Mouse (Mus musculus) hindbrain, embryonic 12.5 days (tissue): ENCODE measurements at regions not wholly inside any gene's neighbourhood (a gene's known extent, or its start where the extent isn't known, plus 50 kb on each side); places are given as distances from the start of the nearest gene placed in this dataset.
"Not testable (repeated sequence)": the region's sequence is repeated elsewhere in the genome, so short reads cannot be mapped to it uniquely, and the experiment has no call there.

ENCODE experiments used
- ATAC-seq: fragments of 200-750 bp; cut with Nextera tagmentation; 2 replicates; pipeline ENCODE4 v1.8.0; 2017; ENCODE audit warnings: moderate TSS enrichment; ENCODE audit not compliant: low FRiP score
- H3K27ac ChIP-seq: fragments of 300-500 bp; sonication (generic); 2 replicates; pipeline ENCODE4 v1.5.1; 2016; ENCODE audit warnings: mild to moderate bottlenecking
- H3K27me3 ChIP-seq: fragments of 300-500 bp; sonication (generic); 2 replicates; pipeline ENCODE4 v1.6.1; 2016; ENCODE audit warnings: mild to moderate bottlenecking
- H3K36me3 ChIP-seq: fragments of 300-500 bp; sonication (generic); 2 replicates; pipeline ENCODE4 v1.6.1; 2016; ENCODE audit warnings: mild to moderate bottlenecking
- H3K4me1 ChIP-seq: fragments of 300-500 bp; sonication (generic); 2 replicates; pipeline ENCODE4 v1.6.1; 2016
- H3K4me2 ChIP-seq: fragments of 300-500 bp; sonication (generic); replicated peaks from 2 replicates; pipeline ENCODE4 v1.6.1; 2016; ENCODE audit warnings: mild to moderate bottlenecking
- H3K4me3 ChIP-seq: fragments of 300-500 bp; sonication (generic); 2 replicates; pipeline ENCODE4 v1.5.1; 2016; ENCODE audit warnings: mild to moderate bottlenecking
- H3K9ac ChIP-seq: fragments of 300-500 bp; sonication (generic); 2 replicates; pipeline ENCODE4 v1.6.1; 2016; ENCODE audit warnings: mild to moderate bottlenecking, moderate library complexity
- H3K9me3 ChIP-seq: fragments of 300-500 bp; sonication (generic); replicated peaks from 2 replicates; pipeline ENCODE4 v1.6.1; 2016; ENCODE audit warnings: mild to moderate bottlenecking
- WGBS: fragments of 180-500 bp; shearing (Covaris S2); methylation state at CpG from one replicate; pipeline ENCODE4 v1.1.7; 2016; 5-methylcytosine and 5-hydroxymethylcytosine counted together

GRCm38 (mm10) chr5:101445792-101446191, 219.0 kb downstream of the Nkx6-1 start:
- Histone ChIP-seq H3K4me3 (no peak overlapping the region), H3K9me3 (no peaks in the 10 kb centered on the region), H3K4me2 (no peak overlapping the region), H3K27me3 (peaks cover 12% of the 10 kb centered on the region; the same call in 1 of the 2 replicates), H3K4me1 (no peaks in the 10 kb centered on the region), H3K36me3 (no peaks in the 10 kb centered on the region), H3K27ac (no peak overlapping the region), H3K9ac (no peak overlapping the region)
- 40% methylated on average over 10 of the region's 10 CpGs for WGBS
- ATAC-seq, result no peak

GRCm38 (mm10) chr5:101441782-101442181, 223.0 kb downstream of the Nkx6-1 start:
- Histone ChIP-seq H3K27me3 (peaks cover 24% of the 10 kb centered on the region), H3K4me2 (no peak overlapping the region), H3K36me3 (no peaks in the 10 kb centered on the region), H3K9ac (no peak overlapping the region), H3K4me3 (no peak overlapping the region), H3K9me3 (no peaks in the 10 kb centered on the region), H3K27ac (no peak overlapping the region), H3K4me1 (no peaks in the 10 kb centered on the region)
- WGBS, result 81% methylated on average over 1 of the region's 1 CpGs
- no peak for ATAC-seq

- ATAC-seq, result no peak
- peaks cover under 1% of the 10 kb centered on the region; the same call in 1 of the 2 replicates for H3K4me1 ChIP-seq
- H3K27me3 ChIP-seq, result peaks cover 36% of the 10 kb centered on the region
- no peaks in the 10 kb centered on the region for H3K9me3 ChIP-seq
- H3K36me3 ChIP-seq, result no peaks in the 10 kb centered on the region
- WGBS, result 74% methylated on average over 14 of the region's 14 CpGs
- no peak overlapping the region for H3K9ac ChIP-seq
- no peak overlapping the region for H3K4me2 ChIP-seq
- H3K4me3 ChIP-seq, result no peak overlapping the region
- no peak overlapping the region for H3K27ac ChIP-seq
These were observed 227.0 kb downstream of the Nkx6-1 start for GRCm38 (mm10) chr5:101437666-101438299.

DNA sequence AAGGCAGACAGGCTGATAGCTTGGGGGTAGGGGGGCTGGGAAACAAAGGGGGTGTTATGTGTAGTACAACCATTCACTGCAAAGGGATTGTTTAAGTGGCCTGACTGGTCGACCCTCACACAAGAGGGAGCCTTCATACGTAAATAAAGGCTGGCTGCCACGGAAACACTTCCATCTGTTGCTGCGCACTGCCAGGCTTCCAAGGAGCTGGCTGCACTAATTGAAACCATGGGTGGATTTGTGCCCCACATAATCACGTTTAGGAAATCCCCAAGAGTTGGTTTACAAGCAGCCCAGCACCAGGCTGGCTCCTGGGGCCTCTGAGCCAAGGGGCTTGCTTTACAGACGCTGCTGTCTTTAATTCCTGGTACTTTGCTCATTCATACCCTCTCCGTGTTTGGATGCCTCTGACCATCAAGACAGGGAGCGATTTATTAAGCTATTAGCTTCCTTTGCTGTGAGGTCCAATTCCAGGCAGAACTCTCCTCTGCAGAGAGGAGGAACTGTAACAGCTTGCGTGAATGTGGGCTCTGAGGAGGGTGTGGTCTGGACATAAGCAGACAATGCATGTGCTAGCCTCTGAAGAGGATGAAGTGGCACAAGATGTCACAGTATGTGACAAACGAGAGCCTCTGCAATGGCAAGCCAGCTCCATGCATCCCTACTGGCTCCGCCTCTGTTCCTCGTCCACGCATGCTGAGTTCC, 238.6 kb downstream of the Nkx6-1 start:
- Histone ChIP-seq H3K36me3 (no peaks in the 10 kb centered on the region), H3K4me1 (peaks cover 21% of the 10 kb centered on the region), H3K9me3 (no peaks in the 10 kb centered on the region), H3K4me3 (no peak overlapping the region), H3K4me2 (peak overlapping the region; percentile 35), H3K27ac (peak overlapping the region; percentile 49), H3K27me3 (peaks cover 47% of the 10 kb centered on the region), H3K9ac (no peak overlapping the region)
- ATAC-seq, result peak; percentile 96
- WGBS, result 14% methylated on average over 13 of the region's 13 CpGs

DNA sequence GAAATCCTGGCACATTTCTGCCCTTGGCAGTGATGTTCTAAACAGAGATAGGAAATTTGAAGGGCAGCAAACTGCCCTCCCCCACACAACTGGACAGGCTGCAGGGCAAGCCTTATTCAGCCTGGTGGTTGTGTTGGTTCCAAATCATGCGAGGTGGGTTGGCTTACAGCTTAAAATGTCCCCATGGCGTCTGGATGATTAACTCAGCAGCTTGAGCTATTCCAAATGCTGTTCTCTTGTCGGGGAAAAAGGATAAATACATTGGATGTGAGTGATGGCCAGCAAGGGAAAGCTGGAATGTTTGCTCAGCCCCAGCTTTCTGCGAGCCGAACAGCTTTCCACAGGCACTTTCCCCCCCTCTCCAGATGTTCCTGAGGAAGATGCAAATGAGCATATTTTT, 280.5 kb downstream of the Nkx6-1 start:
- Histone ChIP-seq H3K36me3 (no peaks in the 10 kb centered on the region), H3K9ac (no peak overlapping the region), H3K4me3 (no peak overlapping the region), H3K9me3 (no peaks in the 10 kb centered on the region), H3K27me3 (peaks cover 3% of the 10 kb centered on the region; the same call in 1 of the 2 replicates), H3K27ac (no peak overlapping the region), H3K4me1 (no peaks in the 10 kb centered on the region), H3K4me2 (no peak overlapping the region)
- no peak for ATAC-seq
- WGBS, result 65% methylated on average over 5 of the region's 5 CpGs

GRCm38 (mm10) chr5:101381361-101381760, 283.4 kb downstream of the Nkx6-1 start:
- Histone ChIP-seq H3K4me1 (no peaks in the 10 kb centered on the region), H3K27me3 (peaks cover 9% of the 10 kb centered on the region; the same call in 1 of the 2 replicates)

GRCm38 (mm10) chr5:101376657-101377056, 288.1 kb downstream of the Nkx6-1 start:
- H3K9me3 ChIP-seq, result no peaks in the 10 kb centered on the region
- H3K36me3 ChIP-seq, result no peaks in the 10 kb centered on the region
- H3K4me2 ChIP-seq, result no peak overlapping the region
- no peak overlapping the region for H3K4me3 ChIP-seq
- H3K4me1 ChIP-seq, result no peaks in the 10 kb centered on the region
- H3K27me3 ChIP-seq, result peaks cover 27% of the 10 kb centered on the region
- ATAC-seq, result no peak
- 93% methylated on average over 6 of the region's 6 CpGs for WGBS
- H3K27ac ChIP-seq, result no peak overlapping the region
- H3K9ac ChIP-seq, result no peak overlapping the region

More at GRCm38 (mm10) chr5:101381361-101381760, 283.4 kb downstream of the Nkx6-1 start:
- Histone ChIP-seq H3K36me3 (no peaks in the 10 kb centered on the region), H3K9ac (no peak overlapping the region), H3K27ac (no peak overlapping the region), H3K4me2 (no peak overlapping the region), H3K4me3 (no peak overlapping the region), H3K9me3 (no peaks in the 10 kb centered on the region)
- no peak for ATAC-seq
- WGBS, result 77% methylated on average over 8 of the region's 8 CpGs

- Histone ChIP-seq H3K27me3 (peaks cover 40% of the 10 kb centered on the region), H3K4me1 (no peaks in the 10 kb centered on the region), H3K36me3 (no peaks in the 10 kb centered on the region), H3K9me3 (no peaks in the 10 kb centered on the region), H3K4me3 (no peak overlapping the region), H3K27ac (no peak overlapping the region), H3K9ac (no peak overlapping the region), H3K4me2 (no peak overlapping the region)
- no peak for ATAC-seq
- 85% methylated on average over 2 of the region's 2 CpGs for WGBS
These were observed 290.7 kb downstream of the Nkx6-1 start for GRCm38 (mm10) chr5:101374129-101374528.

DNA sequence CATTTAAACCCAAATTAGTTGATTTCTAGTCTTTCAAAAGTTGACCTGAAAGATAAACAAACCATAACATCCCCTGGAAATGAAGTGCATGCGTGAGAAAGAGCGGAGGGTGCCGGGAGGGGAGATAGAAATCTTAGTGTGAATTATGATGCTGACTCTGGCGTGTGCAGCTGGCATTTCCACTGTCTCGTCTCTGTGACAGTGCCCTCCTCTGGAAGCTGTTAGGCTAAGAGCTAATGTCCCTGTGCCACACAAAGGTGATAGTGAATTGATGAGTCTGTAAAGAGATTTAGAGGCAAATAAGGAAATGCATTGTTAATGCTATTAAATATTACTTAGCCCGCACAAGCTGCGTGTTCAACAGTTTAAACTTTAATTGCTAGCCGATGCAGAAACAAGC, 292.6 kb downstream of the Nkx6-1 start:
- Histone ChIP-seq H3K27me3 (peaks cover 58% of the 10 kb centered on the region), H3K4me1 (no peaks in the 10 kb centered on the region), H3K9ac (no peak overlapping the region), H3K36me3 (no peaks in the 10 kb centered on the region), H3K27ac (no peak overlapping the region), H3K4me3 (no peak overlapping the region), H3K9me3 (no peaks in the 10 kb centered on the region), H3K4me2 (no peak overlapping the region)
- no peak for ATAC-seq
- 73% methylated on average over 8 of the region's 8 CpGs for WGBS

- no peak overlapping the region for H3K4me2 ChIP-seq
- no peak overlapping the region for H3K27ac ChIP-seq
- 9% methylated on average over 11 of the region's 11 CpGs for WGBS
- peaks cover 80% of the 10 kb centered on the region for H3K27me3 ChIP-seq
- H3K9me3 ChIP-seq, result no peaks in the 10 kb centered on the region
- peak; percentile 63 for ATAC-seq
- no peak overlapping the region for H3K9ac ChIP-seq
- no peak overlapping the region for H3K4me3 ChIP-seq
- no peaks in the 10 kb centered on the region for H3K36me3 ChIP-seq
- 0 out of 2 replicates have a peak, but pooled peaks cover 4% of the 10 kb centered on the region for H3K4me1 ChIP-seq
These were observed 299.4 kb downstream of the Nkx6-1 start for GRCm38 (mm10) chr5:101365364-101365763.

GRCm38 (mm10) chr5:101359986-101360385, 304.8 kb downstream of the Nkx6-1 start:
- H3K36me3 ChIP-seq, result no peaks in the 10 kb centered on the region
- ATAC-seq, result peak; percentile 75
- H3K27ac ChIP-seq, result no peak overlapping the region
- peaks cover 10% of the 10 kb centered on the region for H3K4me1 ChIP-seq
- H3K9me3 ChIP-seq, result no peaks in the 10 kb centered on the region
- H3K4me3 ChIP-seq, result no peak overlapping the region
- H3K4me2 ChIP-seq, result no peak overlapping the region
- no peak overlapping the region for H3K9ac ChIP-seq
- peaks cover 56% of the 10 kb centered on the region for H3K27me3 ChIP-seq
- WGBS, result 19% methylated on average over 6 of the region's 6 CpGs

GRCm38 (mm10) chr5:101345406-101345805, 319.4 kb downstream of the Nkx6-1 start:
- Histone ChIP-seq H3K4me3 (no peak overlapping the region), H3K36me3 (no peaks in the 10 kb centered on the region), H3K9me3 (no peaks in the 10 kb centered on the region), H3K9ac (no peak overlapping the region), H3K4me1 (no peaks in the 10 kb centered on the region), H3K27me3 (peaks cover 3% of the 10 kb centered on the region; the same call in 1 of the 2 replicates), H3K4me2 (no peak overlapping the region), H3K27ac (no peak overlapping the region)
- no peak for ATAC-seq
- WGBS, result 85% methylated on average over 3 of the region's 3 CpGs

- not testable (repeated sequence) for H3K4me2 ChIP-seq, H3K27me3 ChIP-seq, H3K36me3 ChIP-seq, H3K9ac ChIP-seq, H3K4me3 ChIP-seq, H3K9me3 ChIP-seq, H3K4me1 ChIP-seq, H3K27ac ChIP-seq, ATAC-seq
- WGBS, result 78% methylated on average over 1 of the region's 1 CpGs
These were observed 328.4 kb downstream of the Nkx6-1 start for GRCm38 (mm10) chr5:101336361-101336760.
